Mouse (Mus musculus) MEL (cell line): ENCODE measurements around the gene Spata25. TPM values are rescaled to one million over a fixed set of nuclear protein-coding genes. Genes with fewer than 3 reads are reported as not detected.

Source experiments
- DNase-seq: peaks from one replicate; pipeline ENCODE4 v3.0.0; 2011; ENCODE audit warnings: low read depth, low spot score
- H3K27ac ChIP-seq: 2 replicates; pipeline ENCODE4 v1.5.1; 2012; ENCODE audit warnings: low read depth, mild to moderate bottlenecking, control low read depth, low read length, moderate library complexity; ENCODE audit not compliant: control insufficient read depth
- H3K27me3 ChIP-seq, 2 experiments: fragments of 150-350 bp in 1 of 2; sonication (generic) in 1 of 2; 2 replicates each; pipeline ENCODE4 v1.6.1; 2012; ENCODE audit warnings: low read length in 2 of 2, mild to moderate bottlenecking in 2 of 2, improper control_type of control experiment in 1 of 2, moderate library complexity in 1 of 2; ENCODE audit not compliant: insufficient read depth in 2 of 2, control insufficient read depth in 1 of 2
- H3K36me3 ChIP-seq, 2 experiments: 2 replicates each; pipeline ENCODE4 v1.6.1; 2012 to 2014; ENCODE audit warnings: low read length in 2 of 2, improper control_type of control experiment in 1 of 2, inconsistent platforms in 1 of 2, mild to moderate bottlenecking in 1 of 2; ENCODE audit not compliant: insufficient read depth in 2 of 2, control insufficient read depth in 1 of 2
- H3K4me1 ChIP-seq, 2 experiments: fragments of 150-350 bp in 1 of 2; sonication (generic) in 1 of 2; 2 replicates each; pipeline ENCODE4 v1.6.1; 2012; ENCODE audit warnings: low read length in 2 of 2, improper control_type of control experiment in 1 of 2, mild to moderate bottlenecking in 1 of 2; ENCODE audit not compliant: insufficient read depth in 2 of 2, control insufficient read depth in 1 of 2
- H3K4me3 ChIP-seq, 2 experiments: fragments of 150-350 bp in 1 of 2; sonication (generic) in 1 of 2; 2 replicates each; pipeline ENCODE4 v1.5.1; 2012; ENCODE audit warnings: low read depth in 2 of 2, low read length in 2 of 2, mild to moderate bottlenecking in 2 of 2, moderate library complexity in 2 of 2, control low read depth in 1 of 2, improper control_type of control experiment in 1 of 2; ENCODE audit not compliant: control insufficient read depth in 1 of 2, insufficient read depth in 1 of 2
- H3K79me2 ChIP-seq: 2 replicates; pipeline ENCODE4 v1.6.1; 2012; ENCODE audit warnings: mild to moderate bottlenecking, low read length, moderate library complexity; ENCODE audit not compliant: control insufficient read depth, poor library complexity, insufficient read depth
- H3K9ac ChIP-seq: 2 replicates; pipeline ENCODE4 v1.6.1; 2012; ENCODE audit warnings: low read depth, mild to moderate bottlenecking, control low read depth, low read length, moderate library complexity; ENCODE audit not compliant: control insufficient read depth, poor library complexity, severe bottlenecking
- H3K9me3 ChIP-seq: fragments of 150-350 bp; sonication (generic); replicated peaks from 2 replicates; pipeline ENCODE4 v1.6.1; 2012; ENCODE audit warnings: mild to moderate bottlenecking, low read length, improper control_type of control experiment, moderate library complexity; ENCODE audit not compliant: insufficient read depth
- BHLHE40 ChIP-seq: IDR thresholded peaks from 2 replicates; pipeline ENCODE4 v1.6.1; 2012; ENCODE audit warnings: low read depth, mild to moderate bottlenecking, inconsistent platforms, low read length, improper control_type of control experiment, borderline replicate concordance
- CHD1 ChIP-seq: IDR thresholded peaks from 2 replicates; pipeline ENCODE4 v1.6.1; 2012; ENCODE audit warnings: low read depth, mild to moderate bottlenecking, inconsistent platforms, low read length, improper control_type of control experiment
- CHD2 ChIP-seq: IDR thresholded peaks from 2 replicates; pipeline ENCODE4 v1.6.1; 2011; ENCODE audit warnings: low read length, improper control_type of control experiment
- ELF1 ChIP-seq: IDR thresholded peaks from 2 replicates; pipeline ENCODE4 v1.6.1; 2014; ENCODE audit warnings: low read depth, mild to moderate bottlenecking, inconsistent platforms, low read length, improper control_type of control experiment, moderate library complexity
- EP300 ChIP-seq, 2 experiments: IDR thresholded peaks; 2 replicates each; pipeline ENCODE4 v1.6.1; 2011; ENCODE audit warnings: improper control_type of control experiment in 2 of 2, low read length in 2 of 2, low read depth in 1 of 2, mild to moderate bottlenecking in 1 of 2
- ETS1 ChIP-seq: IDR thresholded peaks from 2 replicates; pipeline ENCODE4 v1.6.1; 2012; ENCODE audit warnings: low read depth, mild to moderate bottlenecking, inconsistent platforms, low read length, improper control_type of control experiment, moderate library complexity
- GABPA ChIP-seq: IDR thresholded peaks from 2 replicates; pipeline ENCODE4 v1.6.1; 2012; ENCODE audit warnings: low read depth, mild to moderate bottlenecking, inconsistent platforms, low read length, improper control_type of control experiment, moderate library complexity
- GATA1 ChIP-seq: IDR thresholded peaks from 2 replicates; pipeline ENCODE4 v1.6.1; 2011; ENCODE audit warnings: low read depth, low read length, improper control_type of control experiment
- HCFC1 ChIP-seq: IDR thresholded peaks from 2 replicates; pipeline ENCODE4 v1.6.1; 2012; ENCODE audit warnings: low read depth, mild to moderate bottlenecking, inconsistent platforms, low read length, improper control_type of control experiment, moderate library complexity
- MAX ChIP-seq: IDR thresholded peaks from 2 replicates; pipeline ENCODE4 v1.6.1; 2011; ENCODE audit warnings: low read length, improper control_type of control experiment
- MYC ChIP-seq: IDR thresholded peaks from 2 replicates; pipeline ENCODE4 v1.6.1; 2011; ENCODE audit warnings: low read depth, mild to moderate bottlenecking, low read length, improper control_type of control experiment, moderate library complexity
- NRF1 ChIP-seq: IDR thresholded peaks from 2 replicates; pipeline ENCODE4 v1.6.1; 2014; ENCODE audit warnings: low read depth, mild to moderate bottlenecking, inconsistent platforms, low read length, improper control_type of control experiment, moderate library complexity; ENCODE audit not compliant: poor library complexity, insufficient read depth, severe bottlenecking
- POLR2AphosphoS2 ChIP-seq: IDR thresholded peaks from 2 replicates; pipeline ENCODE4 v1.6.1; 2011; ENCODE audit warnings: low read length, improper control_type of control experiment
- SIN3A ChIP-seq: IDR thresholded peaks from 2 replicates; pipeline ENCODE4 v1.6.1; 2012; ENCODE audit warnings: low read length, improper control_type of control experiment, inconsistent platforms
- TCF12 ChIP-seq: IDR thresholded peaks from 2 replicates; pipeline ENCODE4 v1.6.1; 2014; ENCODE audit warnings: low read depth, mild to moderate bottlenecking, inconsistent platforms, low read length, improper control_type of control experiment, moderate library complexity
- USF1 ChIP-seq: IDR thresholded peaks from 2 replicates; pipeline ENCODE4 v1.6.1; 2014; ENCODE audit warnings: low read depth, mild to moderate bottlenecking, inconsistent platforms, low read length, improper control_type of control experiment, moderate library complexity
- ZMIZ1 ChIP-seq: IDR thresholded peaks from 2 replicates; pipeline ENCODE4 v1.6.1; 2012; ENCODE audit warnings: low read depth, mild to moderate bottlenecking, inconsistent platforms, low read length, improper control_type of control experiment, moderate library complexity
- ZNF384 ChIP-seq: IDR thresholded peaks from 2 replicates; pipeline ENCODE4 v1.6.1; 2012; ENCODE audit warnings: low read depth, mild to moderate bottlenecking, inconsistent platforms, low read length, improper control_type of control experiment
- polyA plus RNA-seq, 2 experiments: library from polyadenylated mRNA; stranded (reverse) in 1 of 2; unstranded in 1 of 2; fragments of >175 nt in 1 of 2; fragments of >200 nt in 1 of 2; gene quantifications; 2 replicates each; pipeline versions ENCODE4 v1.2.1 to v1.2.4; 2012; ENCODE audit warnings: low replicate concordance in 2 of 2, low read depth in 1 of 2; ENCODE audit not compliant: insufficient read length in 2 of 2, insufficient read depth in 1 of 2, missing spikeins in 1 of 2
- total RNA-seq: library from RNA; depleted of rRNA; stranded (reverse); fragments of 300-350 nt; gene quantifications from 2 replicates; pipeline ENCODE4 v1.2.3, GENCODE M21; 2012

Gene Spata25
- total and polyA plus RNA-seq, 3 experiments = 0.13 to 0.50 TPM; not detected in 1

- H3K36me3 ChIP-seq = no peaks in the 10 kb centered on the region; a peak in 1 of 4 replicates
- H3K27ac ChIP-seq = no peak overlapping the region
- H3K4me3 ChIP-seq = no peak overlapping the region
- no peaks in the 10 kb centered on the region for H3K9me3 ChIP-seq
- H3K4me1 ChIP-seq = 0 out of 4 replicates have a peak, but pooled peaks cover 0 to under 1% of the 10 kb centered on the region in 2 experiments
- no peaks in the 10 kb centered on the region for H3K27me3 ChIP-seq
- TF ChIP-seq MAX (no peak), ELF1 (no peak), GATA1 (no peak), HCFC1 (no peak), ZNF384 (no peak), ZMIZ1 (no peak), GABPA (no peak), CHD2 (no peak), CHD1 (no peak), POLR2AphosphoS2 (no peak), SIN3A (no peak)
- H3K9ac ChIP-seq = no peak overlapping the region
- no peaks in the 10 kb centered on the region for H3K79me2 ChIP-seq
- no peak for DNase-seq
These were observed 49.5 kb downstream of the Spata25 start for GRCm38 (mm10) chr2:164778809-164779208.

DNA sequence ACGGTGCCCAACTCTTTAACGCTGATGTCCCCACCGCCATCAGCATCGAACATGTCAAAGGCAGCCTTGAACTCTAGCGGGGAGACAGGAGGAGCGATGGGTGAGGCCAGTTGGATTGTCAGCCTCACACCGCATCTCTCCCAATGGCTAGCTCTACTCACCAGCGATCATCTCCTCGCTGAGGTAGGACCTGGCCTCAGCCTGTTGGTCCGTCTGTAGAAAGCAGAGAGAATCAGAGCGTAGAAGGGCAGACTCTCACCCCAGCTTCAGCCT, 50.4 kb downstream of the Spata25 start:
- TF ChIP-seq MYC = no peak
- TF ChIP-seq EP300 (IDR thresholded peaks at IDR 0.05; ENCODE audit: low read depth in 1 of 2, low read length in 2 of 2) = no peak
- no peak for TF ChIP-seq TCF12
- no peak for TF ChIP-seq CHD2
- TF ChIP-seq BHLHE40 = no peak
- TF ChIP-seq MAX = no peak
- TF ChIP-seq NRF1 = no peak
- TF ChIP-seq USF1 = no peak
- TF ChIP-seq ETS1 = no peak
- TF ChIP-seq, all 39 proteins: peak for 0
- no peak overlapping the region for H3K9ac ChIP-seq
- no peak for DNase-seq
- no peak overlapping the region for H3K27ac ChIP-seq
- H3K4me3 ChIP-seq = no peak overlapping the region
- no peaks in the 10 kb centered on the region for H3K79me2 ChIP-seq
- H3K4me1 ChIP-seq = peaks cover 0 to 9% of the 10 kb centered on the region in 2 experiments; a peak in 3 of 4 replicates
- H3K27me3 ChIP-seq = no peaks in the 10 kb centered on the region
- no peaks in the 10 kb centered on the region for H3K9me3 ChIP-seq
- peaks cover 0 to 5% of the 10 kb centered on the region in 2 experiments; a peak in 2 of 4 replicates for H3K36me3 ChIP-seq
